Mouse (Mus musculus): ENCODE measurements around the gene Faf1.

DNA sequence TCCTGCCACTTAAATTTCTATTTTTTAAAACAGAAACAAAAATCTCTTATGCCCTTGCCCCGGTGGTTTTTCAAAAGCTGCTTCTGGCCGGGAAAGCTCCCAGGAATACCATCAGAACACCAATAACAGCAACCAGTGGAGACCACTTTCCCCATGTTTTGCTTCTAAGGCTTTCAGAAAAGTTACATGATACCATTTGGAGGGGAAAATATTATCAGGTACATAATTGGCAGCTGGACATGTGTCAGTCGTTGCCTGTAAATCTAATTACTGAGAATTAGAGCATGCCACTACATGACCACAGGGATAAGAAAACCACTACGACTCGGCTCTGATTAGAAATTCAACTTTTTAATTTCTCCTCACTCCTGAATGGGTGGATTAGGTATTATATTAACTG, 12.3 kb upstream of the Faf1 start:
- no peak for TF ChIP-seq POLR2A (IDR thresholded peaks at IDR 0.05; ENCODE audit: control insufficient read depth, extremely low read depth, insufficient read depth, low read length, poor library complexity)
- TF ChIP-seq CTCF (IDR thresholded peaks at IDR 0.05; ENCODE audit: borderline replicate concordance, control insufficient read depth, extremely low read depth, insufficient read depth, low read length, poor library complexity), result no peak
